Mouse (Mus musculus) granulocyte monocyte progenitor cell, adult 5-6 weeks (primary cell): ENCODE measurements around the gene Samd15. TPM values are rescaled to one million over a fixed set of nuclear protein-coding genes. Genes with fewer than 3 reads are reported as not detected.
"Not testable (repeated sequence)": the region's sequence is repeated elsewhere in the genome, so short reads cannot be mapped to it uniquely, and the experiment has no call there.

ENCODE experiments used
- ATAC-seq: replicated peaks from 2 replicates; pipeline ENCODE4 v1.8.0; 2016; ENCODE audit warnings: mild to moderate bottlenecking, moderate TSS enrichment, inconsistent platforms; ENCODE audit not compliant: poor library complexity, severe bottlenecking
- total RNA-seq, 2 experiments: library from RNA; stranded (forward) in 1 of 2; stranded (reverse) in 1 of 2; fragments of 200-712, 200-1000 nt in 1 of 2; fragments of >200 nt in 1 of 2; fragmentation: Nextera tagmentation in 1 of 2; gene quantifications; 2 replicates each; pipeline ENCODE4 v1.2.3; 2014 to 2017

Samd15 gene
- 3.2 TPM in 1 of 2 replicates, not detected in the other for total RNA-seq (2014; fragmentation: Nextera tagmentation)
- total RNA-seq (2017) = not detected in 2 replicates

DNA sequence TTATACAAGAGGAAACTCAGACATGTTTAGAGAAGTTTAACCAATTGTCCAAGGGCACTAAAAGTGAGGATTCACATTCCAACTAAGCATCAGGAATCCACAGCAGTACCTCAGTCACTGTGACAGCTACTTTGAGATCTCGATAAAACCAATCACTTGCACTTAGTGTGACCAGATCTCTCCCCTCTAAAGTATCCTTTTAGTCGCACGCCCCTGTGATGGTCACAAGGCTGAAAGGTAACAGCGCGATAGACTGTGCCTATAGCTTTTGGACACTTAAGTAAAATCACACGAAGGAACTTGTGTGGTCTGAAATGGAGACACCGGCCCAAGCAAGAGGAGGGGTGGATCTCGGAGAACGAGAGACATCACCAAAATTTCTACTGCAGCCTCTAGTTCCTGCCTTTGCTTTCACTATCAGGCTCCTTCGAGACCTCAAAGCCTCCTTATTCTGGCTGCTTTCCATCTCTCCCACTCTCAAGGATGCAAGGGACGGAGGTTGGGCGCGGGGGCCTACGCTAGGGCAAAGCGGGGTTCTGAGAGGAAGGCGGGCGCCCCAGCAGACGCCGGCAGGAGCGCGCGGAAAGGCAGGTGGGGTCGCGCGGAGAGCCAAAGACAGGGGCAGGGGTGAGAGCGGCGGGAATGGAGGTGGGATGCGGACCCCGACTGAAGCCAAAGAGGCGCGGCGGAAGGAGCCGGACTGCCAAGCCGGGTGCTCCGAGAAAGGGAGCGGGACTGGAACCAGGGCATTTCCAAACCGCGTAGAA is at the start of gene Samd15:
Samd15 (plus strand) TSS at position 518 of the 767 bp plus-strand sequence.
- ATAC-seq = peak; percentile 41

DNA sequence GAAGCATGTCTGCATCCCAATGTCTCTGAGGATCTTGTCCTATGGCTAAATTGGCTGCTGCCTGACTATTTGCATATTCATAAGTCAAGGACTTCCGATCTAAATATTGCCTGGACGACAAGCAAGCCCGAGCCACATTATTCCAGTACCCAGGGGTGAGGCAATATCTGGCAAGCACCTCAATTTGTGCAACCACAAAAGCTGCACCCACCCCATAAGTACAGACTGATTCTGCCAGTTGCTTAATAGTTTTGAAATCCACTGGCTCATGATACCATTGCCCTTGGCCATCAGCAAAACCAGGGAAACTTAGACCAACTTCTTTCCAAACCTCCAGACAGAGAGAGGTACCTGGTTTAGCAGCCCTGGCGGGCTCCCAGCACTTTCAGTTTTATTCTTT is 45.1 kb upstream of the Samd15 start:
- ATAC-seq = peak; percentile 78

DNA sequence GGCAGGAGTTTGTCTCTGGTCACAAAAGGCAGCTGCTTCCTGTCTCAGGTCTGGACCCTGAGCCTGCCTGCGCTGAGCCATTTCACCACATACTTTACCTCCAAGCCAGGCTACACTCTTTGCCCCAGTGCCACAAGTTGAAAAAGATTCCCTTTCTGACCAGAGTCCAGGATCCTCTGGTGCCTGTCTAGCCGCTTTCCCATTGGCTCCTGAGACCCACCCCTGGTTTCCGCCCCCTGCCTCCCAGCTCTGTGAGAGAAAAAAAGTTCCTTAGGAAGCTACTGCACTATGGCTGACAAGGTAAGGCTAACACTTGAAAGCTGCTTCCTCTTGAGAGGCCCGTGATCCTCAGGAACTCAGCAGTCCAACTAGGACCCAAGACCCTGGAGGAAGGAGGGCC is 42.2 kb upstream of the Samd15 start:
- ATAC-seq = no peak

DNA sequence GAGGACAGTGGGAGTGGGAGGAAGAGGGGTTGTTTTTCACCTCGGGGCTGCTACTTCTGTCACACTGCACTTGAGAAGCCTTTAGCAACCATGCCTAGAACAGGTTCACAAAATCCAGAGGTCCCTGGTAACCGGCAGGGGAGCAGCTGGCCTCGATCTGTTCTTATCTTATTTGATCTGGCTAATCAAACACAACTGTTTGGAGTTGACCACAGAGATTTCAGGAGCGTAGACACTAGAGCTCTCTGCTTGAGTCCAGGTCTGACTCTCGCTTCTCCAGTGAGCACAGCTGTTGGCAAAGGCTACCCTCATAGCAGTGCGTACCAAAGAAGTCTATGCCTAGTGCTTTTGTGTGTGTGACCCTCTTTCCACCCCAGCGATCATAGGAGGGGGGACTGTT is 41.4 kb upstream of the Samd15 start:
- ATAC-seq = no peak

DNA sequence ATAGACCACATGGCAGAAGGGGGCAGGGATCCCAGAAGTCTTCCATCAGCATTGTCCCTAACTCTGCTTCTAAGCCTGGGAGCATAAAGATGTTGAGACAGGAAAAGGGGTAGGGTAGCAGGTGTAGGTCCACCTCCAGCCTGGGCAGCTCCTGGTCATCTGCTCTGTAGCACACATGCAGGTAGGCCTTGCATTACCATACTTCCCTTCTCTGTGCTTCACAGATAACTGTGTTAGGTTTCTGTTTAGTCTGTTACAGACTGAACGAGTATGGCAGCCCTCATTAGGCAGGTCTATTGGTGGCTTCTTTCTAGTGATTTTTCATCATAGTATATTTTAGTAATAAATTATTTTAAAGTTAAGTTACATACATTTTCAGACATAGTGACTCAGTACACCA is 39.2 kb upstream of the Samd15 start:
- ATAC-seq = no peak

DNA sequence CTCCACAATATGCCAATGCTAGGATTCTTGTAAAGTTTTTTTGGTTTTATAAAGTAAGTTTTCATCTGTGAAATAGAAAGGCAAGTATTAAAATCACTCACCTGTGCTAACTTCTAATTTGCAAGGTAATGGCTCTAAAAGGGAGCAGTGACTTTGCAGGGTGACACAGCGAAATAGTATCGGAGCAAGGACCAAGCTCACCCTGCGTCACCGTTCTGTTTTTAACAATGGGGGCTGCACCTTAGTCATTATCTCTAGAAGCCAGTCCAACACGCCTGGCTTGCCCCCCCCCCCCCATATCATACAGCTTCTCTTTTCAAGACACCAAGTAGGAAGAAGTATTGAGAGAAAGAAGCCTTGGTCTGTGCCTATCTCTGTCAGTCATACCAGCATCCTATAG is 38.7 kb upstream of the Samd15 start:
- no peak for ATAC-seq

DNA sequence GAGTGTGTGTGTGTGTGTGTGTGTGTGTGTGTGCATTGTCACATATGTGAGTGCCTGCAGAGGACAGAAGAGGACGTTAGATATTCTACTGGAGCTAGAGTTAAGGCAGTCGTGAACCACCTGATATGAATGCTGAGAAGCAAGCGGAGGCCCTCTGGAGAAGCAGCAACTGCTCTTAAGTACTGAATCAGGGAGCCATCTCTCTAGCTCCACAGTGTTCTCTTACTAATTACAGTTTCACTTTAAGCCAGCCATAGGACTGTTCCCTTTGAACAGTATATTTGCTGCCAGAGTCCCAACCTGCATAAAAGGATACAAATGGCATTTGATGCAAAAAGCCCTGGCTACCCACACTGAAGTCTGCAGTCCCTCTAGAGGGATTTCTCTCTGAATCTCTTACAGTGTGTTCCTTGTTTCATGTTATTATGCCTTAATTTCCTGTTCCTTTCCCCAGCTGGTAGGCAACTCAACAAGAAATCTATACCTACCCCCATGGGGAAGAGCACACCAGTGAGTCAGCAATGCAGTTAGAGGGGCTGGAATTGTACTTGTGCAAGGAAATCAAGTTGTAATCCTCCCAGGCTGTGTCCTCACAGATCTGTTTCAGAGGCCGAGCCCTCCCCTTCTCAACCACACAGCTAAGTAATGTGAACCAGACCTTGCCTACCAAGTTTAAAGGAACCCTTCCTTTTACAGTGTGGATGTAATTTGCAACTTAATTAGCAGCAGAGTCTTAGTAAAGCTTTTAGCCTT is 24.2 kb upstream of the Samd15 start:
- peak; percentile 84 for ATAC-seq

DNA sequence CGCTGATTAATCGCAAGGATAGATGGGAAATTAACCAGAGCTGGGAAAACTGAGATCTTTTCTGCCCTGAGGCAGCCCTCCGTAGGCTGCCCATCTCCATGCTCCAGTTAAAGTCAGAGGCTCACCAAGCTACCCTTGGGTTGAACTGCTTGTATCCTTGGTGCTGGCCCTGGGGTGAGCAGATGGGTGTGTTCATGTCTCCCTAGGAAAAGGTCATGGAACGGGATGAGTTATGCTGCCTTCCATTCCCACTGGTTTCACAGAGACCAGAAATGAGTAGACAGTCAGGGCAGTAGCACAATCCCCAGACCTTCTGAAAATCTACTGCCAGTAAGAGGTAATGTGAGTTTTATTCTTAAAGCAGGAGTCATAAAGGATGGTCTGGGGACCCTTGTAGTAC is 21.9 kb upstream of the Samd15 start:
- ATAC-seq = no peak

DNA sequence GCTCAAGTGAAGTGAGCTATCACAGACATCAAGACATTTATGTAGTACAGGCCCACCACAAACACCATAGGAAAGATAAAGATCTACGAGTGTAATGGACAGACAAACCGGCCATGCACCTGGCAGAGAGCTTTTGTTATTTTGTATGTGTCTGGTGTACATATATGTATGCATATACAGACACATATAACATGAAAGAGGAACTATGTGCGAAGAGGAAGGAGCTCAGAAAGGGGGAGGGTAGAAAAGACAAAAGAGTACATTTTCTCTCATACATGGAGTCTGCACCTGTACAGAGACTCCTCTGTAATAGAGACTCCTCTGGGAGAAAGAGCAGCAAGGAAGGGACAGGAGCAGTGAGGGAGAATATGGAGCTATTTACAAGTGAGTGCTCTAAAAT is 6.5 kb upstream of the Samd15 start:
- ATAC-seq = peak; percentile 92

DNA sequence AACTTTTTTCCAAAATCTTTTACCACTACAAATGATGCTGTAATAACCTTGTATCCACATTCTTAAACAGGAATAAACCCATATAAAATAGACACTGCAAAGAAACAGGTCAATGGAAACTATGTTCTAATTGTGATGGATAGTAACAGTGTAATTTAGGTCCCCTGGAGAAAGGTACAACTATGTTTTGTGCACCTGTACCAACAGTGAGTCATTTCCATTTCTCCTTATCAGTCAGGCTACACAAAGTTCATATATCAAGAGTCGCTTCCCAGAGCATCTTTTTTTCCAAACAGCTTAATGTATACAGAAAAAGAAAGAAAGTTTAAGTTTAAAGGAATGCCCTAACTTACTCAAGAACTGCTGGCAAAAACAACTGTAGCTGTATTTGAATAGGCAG is 4.5 kb upstream of the Samd15 start:
- ATAC-seq = no peak

DNA sequence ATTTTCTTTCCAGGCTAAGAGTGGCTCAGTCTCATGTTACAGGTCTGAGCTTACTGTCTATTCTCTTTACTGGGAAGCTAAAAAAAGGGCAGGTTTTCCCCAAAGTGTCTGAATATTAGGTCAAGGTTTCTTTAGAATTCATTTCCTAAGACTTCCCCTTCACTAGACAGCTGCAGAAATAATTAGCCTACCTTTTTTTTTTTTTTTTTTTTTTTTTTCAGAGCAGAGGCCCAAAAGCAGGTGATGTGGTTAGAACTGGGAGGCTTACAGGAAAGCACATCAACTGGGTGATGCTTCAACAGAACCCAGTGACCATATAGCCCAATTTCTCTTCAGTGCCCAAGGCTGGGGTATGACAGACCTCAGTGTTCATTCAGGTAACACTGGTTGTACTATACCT is 3.2 kb upstream of the Samd15 start:
- no peak for ATAC-seq

DNA sequence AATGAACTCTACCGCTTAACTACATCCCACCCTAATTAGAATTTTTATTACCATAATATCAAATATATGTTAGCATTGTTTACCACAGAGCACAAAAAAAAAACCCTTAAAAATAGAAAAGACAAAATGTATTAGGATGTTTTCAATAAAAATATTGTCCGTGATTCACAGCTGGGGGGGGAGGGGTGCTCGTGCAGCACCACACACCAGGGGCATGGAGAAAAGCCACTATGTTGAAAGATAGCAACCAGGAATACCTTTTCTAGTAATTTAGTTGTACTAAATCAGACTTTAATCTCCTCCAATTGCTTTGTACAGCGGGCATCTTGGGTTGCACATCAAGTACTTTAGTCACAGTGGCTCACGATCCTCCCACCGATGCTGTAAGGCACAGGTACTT is 731 bp upstream of the Samd15 start:
- no peak for ATAC-seq

DNA sequence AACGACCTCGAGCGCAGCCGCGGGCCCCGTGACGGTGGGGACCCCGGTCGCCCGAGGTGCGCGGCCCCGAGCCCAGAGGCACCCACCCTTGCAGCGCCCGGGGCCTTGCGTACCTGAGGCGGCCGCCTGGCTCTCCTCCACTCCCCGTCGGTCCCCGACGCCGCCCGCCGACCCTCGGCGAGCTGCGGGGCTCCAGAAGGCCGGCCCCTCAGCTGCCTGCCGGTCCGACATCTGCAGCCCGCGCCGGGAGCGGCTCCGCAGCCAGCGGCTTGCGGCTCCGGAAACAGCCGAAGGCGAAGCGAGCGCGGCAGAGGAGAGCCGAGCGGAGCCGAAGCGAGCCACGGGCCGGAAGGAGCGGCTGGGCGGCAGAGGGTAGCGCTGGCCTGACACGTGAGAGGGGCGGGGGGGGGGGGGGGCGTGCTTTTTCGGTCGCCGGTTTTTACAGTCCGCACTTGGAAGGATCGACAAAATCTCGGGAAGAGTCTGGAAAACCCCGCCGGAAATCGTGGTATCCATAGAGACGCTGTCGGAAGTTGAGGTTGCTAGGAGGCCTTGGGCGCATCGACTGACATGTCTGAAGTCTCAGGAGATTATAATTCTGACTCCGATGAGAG is 557 bp downstream of the Samd15 start, which contains the start of gene Tmed8:
Tmed8 (minus strand) TSS at position 482 of the 614 bp plus-strand sequence.
- ATAC-seq = peak; percentile 75

DNA sequence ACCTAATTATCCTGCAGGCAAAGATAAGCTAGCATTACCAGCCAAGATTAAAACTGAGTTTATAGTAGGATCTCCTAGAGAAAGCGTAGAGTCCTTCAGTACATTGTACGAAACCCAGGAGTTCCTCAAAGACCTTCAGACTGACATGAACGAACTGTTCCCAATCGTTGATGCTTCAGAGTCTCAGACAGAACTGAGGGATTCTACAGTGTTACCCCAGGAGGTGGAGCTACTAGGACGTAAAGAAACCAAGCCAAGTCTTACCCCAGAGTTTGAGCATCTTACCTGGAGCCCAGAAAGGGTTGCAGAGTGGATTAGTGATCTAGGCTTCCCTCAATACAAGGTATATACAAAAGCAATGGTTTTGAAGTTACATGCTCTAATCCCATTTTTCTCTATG is 2.2 kb downstream of the Samd15 start:
- ATAC-seq = no peak

DNA sequence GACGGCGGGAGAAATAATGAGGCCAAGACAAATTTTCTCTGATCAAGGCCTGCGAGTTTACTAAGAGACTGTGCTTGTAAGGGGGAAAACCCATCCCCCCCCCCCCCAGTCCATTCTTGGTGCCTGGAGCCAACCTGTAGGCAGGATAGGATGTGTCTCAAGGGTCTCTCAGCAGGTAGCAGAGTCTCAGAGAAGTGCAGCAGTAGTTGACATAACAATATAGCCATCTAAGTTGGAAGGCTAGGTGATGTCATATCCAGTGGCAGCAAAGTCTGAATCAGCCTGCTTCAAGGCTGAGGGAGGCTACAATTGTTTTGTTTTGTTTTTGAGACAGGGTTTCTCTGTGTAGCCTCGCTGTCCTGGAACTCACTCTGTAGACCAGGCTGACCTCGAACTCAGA is 6.3 kb downstream of the Samd15 start:
- ATAC-seq = not testable (repeated sequence)

DNA sequence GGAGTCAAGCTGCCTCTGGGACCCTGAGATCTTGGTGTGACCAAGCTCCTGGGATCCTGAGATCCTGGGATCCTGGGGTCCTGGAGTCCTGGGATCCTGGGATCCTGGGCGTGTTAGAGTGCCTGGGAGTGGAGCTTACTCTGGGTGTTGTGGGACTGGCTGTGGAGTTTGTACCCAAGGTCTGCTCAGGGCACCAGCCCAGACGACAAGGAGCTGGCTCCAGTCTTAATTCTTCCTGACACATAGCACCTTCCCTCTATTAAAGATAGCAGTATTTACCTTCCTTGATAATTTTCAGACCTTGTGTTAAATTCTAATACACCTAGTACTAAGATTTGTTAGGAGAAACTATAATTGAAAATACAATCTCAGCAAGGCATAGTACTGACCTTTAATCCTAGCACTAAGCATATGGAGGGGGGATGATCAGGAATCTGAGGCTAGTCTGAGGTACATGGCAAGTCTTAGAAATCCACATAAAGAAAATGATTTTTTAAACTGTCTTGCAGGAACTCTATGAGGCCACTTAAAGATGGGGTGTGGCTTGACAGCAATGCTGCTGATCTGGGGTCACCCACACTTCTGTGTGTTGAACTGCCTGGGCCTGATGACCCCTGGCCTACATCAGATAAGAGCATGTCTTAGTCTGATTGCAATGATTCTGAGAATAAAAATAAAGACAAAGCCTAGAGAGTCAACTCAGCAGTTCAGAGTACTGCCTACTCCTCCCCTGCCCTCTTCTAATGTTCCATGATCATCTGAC is 13.5 kb downstream of the Samd15 start:
- no peak for ATAC-seq

DNA sequence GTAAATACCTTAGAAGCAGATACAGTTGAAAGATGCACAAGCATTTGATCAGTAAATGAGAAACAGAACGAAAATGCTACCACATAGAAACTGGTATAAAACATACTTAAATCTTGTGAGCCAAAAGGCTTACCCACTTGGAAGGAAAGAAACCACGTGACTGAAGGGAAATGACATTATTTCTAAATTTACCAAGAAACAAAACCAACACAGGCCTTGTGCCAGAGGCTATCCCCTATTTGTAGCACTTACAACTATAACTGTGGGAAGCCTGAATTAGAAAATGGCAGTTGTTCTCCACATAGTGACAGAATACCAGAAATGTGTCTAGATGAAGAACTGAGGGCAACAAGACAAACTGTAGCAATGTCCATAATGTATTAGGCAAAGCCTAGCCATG is 16.5 kb downstream of the Samd15 start:
- no peak for ATAC-seq

DNA sequence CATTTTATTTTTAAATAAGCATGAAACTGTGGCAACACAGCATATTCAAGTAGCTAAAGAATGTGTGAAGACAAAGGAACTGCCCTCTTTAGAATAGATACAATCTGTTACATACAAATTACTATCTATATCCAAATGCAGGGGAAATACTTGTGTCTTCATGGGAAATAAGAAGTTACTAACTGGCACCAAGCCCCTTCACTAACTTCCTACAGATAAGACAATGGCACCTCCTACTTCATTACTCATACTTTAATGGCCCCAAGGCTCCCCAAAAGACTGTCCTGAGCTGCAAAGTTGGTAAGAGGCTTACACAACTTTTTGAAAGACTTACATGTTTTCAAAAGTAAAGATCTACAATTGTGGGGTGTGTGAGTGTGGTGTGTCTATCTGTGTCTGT is 18.1 kb downstream of the Samd15 start:
- no peak for ATAC-seq

DNA sequence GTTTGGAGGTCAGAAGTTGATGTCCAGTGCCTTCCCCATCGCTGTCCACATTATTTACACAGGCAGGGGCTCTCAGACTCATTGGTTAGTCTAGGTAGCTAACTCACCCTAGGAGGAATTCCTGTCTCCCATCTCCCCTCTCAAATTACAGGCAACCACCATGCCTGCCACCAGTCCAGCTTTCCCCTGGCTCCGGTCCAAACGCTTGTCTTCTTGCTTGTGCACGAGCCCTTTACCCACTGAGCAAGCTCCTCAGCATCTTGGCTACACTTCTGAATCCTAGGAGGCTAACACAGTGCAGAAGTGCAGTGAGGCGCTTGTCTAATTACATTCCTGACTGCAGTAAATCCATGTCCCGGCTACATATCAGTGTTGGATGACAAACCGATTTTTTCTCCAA is 19.8 kb downstream of the Samd15 start:
- no peak for ATAC-seq

DNA sequence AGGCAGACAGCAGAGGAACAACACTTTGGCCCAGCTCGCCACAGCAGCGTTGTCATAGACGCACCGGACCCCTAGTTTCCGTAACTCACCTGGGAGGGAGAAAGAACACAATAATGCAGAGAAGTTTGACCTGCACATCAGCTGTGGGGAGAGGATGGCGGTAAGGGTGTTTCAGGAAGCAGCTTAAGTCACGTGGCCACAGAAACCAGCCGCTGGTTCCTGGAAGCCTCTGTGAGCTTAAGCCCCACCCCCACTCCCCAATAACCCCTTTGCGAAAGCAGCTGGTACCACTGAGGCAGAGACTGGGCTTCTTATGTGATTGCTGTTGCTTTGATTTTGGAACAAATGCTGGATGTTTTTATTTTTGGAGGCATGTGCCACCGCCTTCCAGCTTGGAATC is 25.4 kb downstream of the Samd15 start:
- ATAC-seq = 0 out of 2 replicates have a peak, but pooled peaks have one; percentile 35
